Mouse (Mus musculus): ENCODE data around the gene Prkg1. TPM values are rescaled to one million over a fixed set of nuclear protein-coding genes. Genes with fewer than 3 reads are reported as not detected.

Prkg1 gene
- polyA plus RNA-seq, 1 experiment from 2014 or later = 3.2 TPM

DNA sequence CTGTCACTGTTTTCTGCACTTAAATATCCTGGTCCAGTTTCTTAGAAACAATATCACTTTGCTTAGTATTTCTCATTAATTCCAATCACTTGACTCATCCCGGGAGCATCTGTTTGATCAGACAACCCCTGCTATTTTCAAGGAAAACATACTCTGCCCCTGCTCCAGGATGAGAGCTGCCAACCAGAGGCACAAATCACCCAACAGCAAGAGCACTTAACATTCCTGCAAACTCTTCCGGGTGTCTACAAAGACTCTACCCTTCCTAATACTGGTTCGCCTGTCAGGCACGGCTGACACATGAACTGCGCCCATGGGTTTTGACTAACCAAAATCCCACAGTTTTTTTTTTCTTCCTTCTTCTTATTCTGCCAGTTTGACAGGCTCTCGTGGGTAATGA, 65.9 kb downstream of the Prkg1 start:
- ATAC-seq = no peak
- H3K27ac ChIP-seq (ENCODE audit: low read length) = no peak overlapping the region
- no peaks in the 10 kb centered on the region for H3K36me3 ChIP-seq (ENCODE audit: control insufficient read depth, insufficient read depth)
- H3K4me3 ChIP-seq (replicated peaks; ENCODE audit: low read length) = no peak overlapping the region
- 83% methylated on average over 6 of the region's 6 CpGs for WGBS
- H3K27me3 ChIP-seq (replicated peaks; ENCODE audit: control insufficient read depth, insufficient read depth, low read length) = no peaks in the 10 kb centered on the region
- H3K4me2 ChIP-seq (ENCODE audit: low read length) = no peak overlapping the region
- H3K4me1 ChIP-seq (replicated peaks; ENCODE audit: control insufficient read depth, insufficient read depth, low read length) = no peaks in the 10 kb centered on the region
- no peaks in the 10 kb centered on the region for H3K9me3 ChIP-seq (ENCODE audit: control insufficient read depth, low read length)
- H3K9ac ChIP-seq (replicated peaks; ENCODE audit: low read depth, low read length) = no peak overlapping the region

DNA sequence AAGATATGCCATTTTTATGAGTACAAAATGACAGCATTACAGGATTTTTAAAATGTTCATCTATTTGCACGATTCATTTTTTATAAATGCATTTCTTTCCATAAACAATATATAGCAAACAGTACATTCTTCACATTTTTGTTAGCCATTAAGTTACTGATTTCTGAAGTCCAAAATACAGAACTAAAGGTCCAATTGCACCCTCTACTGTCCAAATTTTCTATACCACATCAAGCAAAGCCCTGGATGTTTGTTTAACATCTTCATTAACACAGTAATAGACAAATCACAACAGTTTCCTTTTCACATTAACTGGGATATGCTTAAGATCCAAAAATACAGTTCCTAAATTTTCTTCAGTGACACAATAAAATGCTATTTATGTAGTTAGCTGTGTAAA, 84.0 kb downstream of the Prkg1 start:
- no peak overlapping the region for H3K9ac ChIP-seq (replicated peaks; ENCODE audit: low read depth, low read length)
- 39% methylated on average over 1 of the region's 1 CpGs for WGBS
- no peaks in the 10 kb centered on the region for H3K9me3 ChIP-seq (ENCODE audit: control insufficient read depth, low read length)
- H3K4me1 ChIP-seq (replicated peaks; ENCODE audit: control insufficient read depth, insufficient read depth, low read length) = no peaks in the 10 kb centered on the region
- H3K4me2 ChIP-seq (ENCODE audit: low read length) = no peak overlapping the region
- no peaks in the 10 kb centered on the region for H3K36me3 ChIP-seq (ENCODE audit: control insufficient read depth, insufficient read depth)
- no peak overlapping the region for H3K27ac ChIP-seq (ENCODE audit: low read length)
- no peak for ATAC-seq
- no peak overlapping the region for H3K4me3 ChIP-seq (replicated peaks; ENCODE audit: low read length)
- H3K27me3 ChIP-seq (replicated peaks; ENCODE audit: control insufficient read depth, insufficient read depth, low read length) = no peaks in the 10 kb centered on the region

DNA sequence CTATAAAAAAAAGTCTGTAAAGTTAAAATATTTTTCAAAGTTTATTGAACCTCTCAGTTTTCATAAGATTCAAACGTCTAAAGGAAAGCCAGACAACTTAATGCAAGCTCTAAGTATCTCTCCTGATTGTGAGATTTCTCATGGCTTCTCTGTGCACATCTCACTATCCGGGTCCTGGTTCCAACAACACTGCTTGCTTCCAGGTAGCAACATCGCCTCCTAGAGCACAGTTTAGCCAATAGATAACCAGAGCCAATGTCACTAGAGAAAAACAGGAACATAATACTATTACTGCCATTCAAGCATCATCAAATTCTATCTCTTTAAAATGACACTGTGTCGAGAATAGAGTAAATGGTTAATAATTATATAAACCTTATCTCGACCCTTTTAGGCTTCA, 86.5 kb downstream of the Prkg1 start:
- H3K9ac ChIP-seq (replicated peaks; ENCODE audit: low read depth, low read length) = no peak overlapping the region
- H3K27ac ChIP-seq (ENCODE audit: low read length) = no peak overlapping the region
- H3K9me3 ChIP-seq (ENCODE audit: control insufficient read depth, low read length) = no peaks in the 10 kb centered on the region
- no peaks in the 10 kb centered on the region for H3K36me3 ChIP-seq (ENCODE audit: control insufficient read depth, insufficient read depth)
- no peaks in the 10 kb centered on the region for H3K4me1 ChIP-seq (replicated peaks; ENCODE audit: control insufficient read depth, insufficient read depth, low read length)
- H3K4me3 ChIP-seq (replicated peaks; ENCODE audit: low read length) = no peak overlapping the region
- ATAC-seq = no peak
- H3K27me3 ChIP-seq (replicated peaks; ENCODE audit: control insufficient read depth, insufficient read depth, low read length) = no peaks in the 10 kb centered on the region
- H3K4me2 ChIP-seq (ENCODE audit: low read length) = no peak overlapping the region
- WGBS = 45% methylated on average over 5 of the region's 5 CpGs

DNA sequence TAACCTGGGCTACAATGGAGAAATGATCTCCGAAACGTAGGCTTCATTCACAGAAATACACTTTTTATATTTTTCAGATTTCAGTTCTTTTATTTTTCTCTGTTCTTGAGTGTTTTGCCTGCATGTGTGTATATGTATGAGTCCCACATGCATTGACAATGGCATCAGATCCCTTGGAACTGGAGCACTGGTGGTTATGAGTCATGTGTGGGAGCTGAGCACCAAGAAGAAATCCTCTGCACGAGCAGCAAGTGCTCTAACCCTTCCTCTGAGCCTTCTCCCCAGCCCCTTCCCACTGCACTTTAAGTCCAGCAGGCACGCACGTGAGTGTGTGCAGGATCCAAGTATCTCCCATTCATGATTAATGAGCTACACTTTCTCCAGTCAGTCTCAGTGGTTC, 93.1 kb downstream of the Prkg1 start:
- Histone ChIP-seq H3K9ac (replicated peaks; ENCODE audit: low read depth, low read length) (no peak overlapping the region), H3K4me1 (replicated peaks; ENCODE audit: control insufficient read depth, insufficient read depth, low read length) (no peaks in the 10 kb centered on the region), H3K27me3 (replicated peaks; ENCODE audit: control insufficient read depth, insufficient read depth, low read length) (no peaks in the 10 kb centered on the region), H3K36me3 (ENCODE audit: control insufficient read depth, insufficient read depth) (no peaks in the 10 kb centered on the region), H3K27ac (ENCODE audit: low read length) (no peak overlapping the region), H3K4me3 (replicated peaks; ENCODE audit: low read length) (no peak overlapping the region), H3K4me2 (ENCODE audit: low read length) (no peak overlapping the region), H3K9me3 (ENCODE audit: control insufficient read depth, low read length) (no peaks in the 10 kb centered on the region)
- 69% methylated on average over 5 of the region's 5 CpGs for WGBS
- no peak for ATAC-seq

DNA sequence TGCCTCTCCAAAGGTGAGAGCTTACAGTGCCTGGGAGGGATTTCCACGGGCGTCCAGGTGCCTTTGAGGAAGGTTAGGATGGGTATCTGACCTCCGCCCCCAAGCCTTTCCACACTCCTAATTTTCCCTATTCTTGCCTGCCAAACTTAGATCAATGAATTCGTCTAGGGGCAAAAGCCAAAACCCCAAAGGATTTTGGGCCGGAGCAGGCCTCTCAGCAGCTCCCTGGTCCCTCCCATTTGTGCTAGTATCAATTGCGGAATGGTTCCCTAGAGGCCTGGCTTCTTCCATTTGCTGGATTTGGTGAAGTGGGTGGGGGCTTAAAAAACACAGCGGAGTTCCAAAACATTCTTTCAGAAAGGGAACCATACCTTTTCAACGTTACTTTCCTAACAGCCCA, 99.8 kb downstream of the Prkg1 start:
- Histone ChIP-seq H3K36me3 (ENCODE audit: control insufficient read depth, insufficient read depth) (no peaks in the 10 kb centered on the region), H3K27me3 (replicated peaks; ENCODE audit: control insufficient read depth, insufficient read depth, low read length) (no peaks in the 10 kb centered on the region), H3K9ac (replicated peaks; ENCODE audit: low read depth, low read length) (peak overlapping the region; percentile 51), H3K9me3 (ENCODE audit: control insufficient read depth, low read length) (no peaks in the 10 kb centered on the region), H3K4me1 (replicated peaks; ENCODE audit: control insufficient read depth, insufficient read depth, low read length) (peaks cover 11% of the 10 kb centered on the region), H3K4me3 (replicated peaks; ENCODE audit: low read length) (peak overlapping the region; percentile 82), H3K27ac (ENCODE audit: low read length) (no peak overlapping the region), H3K4me2 (ENCODE audit: low read length) (peak overlapping the region; percentile 99)
- WGBS = 11% methylated on average over 8 of the region's 8 CpGs
- ATAC-seq = no peak

DNA sequence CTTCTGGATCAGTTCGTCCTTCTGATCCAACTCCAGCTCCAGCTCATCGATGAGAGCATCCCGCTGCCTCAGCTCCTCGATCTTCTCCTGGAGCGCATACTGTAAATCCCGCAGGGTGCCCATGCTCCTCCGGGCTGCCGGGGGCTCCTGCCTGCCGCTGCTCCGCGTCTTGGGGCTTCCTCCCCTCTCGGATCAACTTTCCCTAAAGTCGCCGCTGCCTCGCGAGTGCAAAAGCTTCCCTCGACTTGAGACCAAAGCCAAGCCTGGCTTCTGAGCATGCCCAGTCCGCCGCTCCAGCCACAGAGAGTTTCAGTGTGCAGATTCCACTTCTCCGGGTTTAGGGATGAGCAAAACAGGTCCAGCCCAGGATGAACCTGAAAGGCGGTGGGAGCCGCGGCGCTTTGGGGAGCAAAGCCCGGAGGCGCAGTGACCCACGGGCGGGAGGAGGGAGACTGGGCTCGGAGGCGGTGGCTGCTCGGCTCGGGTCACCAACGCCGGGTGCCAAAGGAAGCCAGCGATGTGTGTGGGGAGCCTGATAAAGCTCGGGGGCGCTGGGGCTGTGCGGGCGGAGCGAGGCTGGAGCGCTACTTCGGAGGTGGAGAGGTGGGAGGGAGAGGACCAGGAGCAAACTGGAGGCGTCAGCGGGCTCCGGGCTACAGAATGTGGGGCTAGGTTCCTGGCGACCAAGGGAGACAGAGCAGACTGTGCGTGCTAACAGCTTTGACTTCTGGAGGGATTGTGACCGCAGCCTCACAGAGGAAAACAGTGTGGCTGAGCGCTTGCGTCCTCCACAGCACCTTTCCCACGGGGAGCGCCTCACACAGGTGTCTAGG, 100.5 kb downstream of the Prkg1 start:
- peak; percentile 80 for ATAC-seq
- H3K9ac ChIP-seq (replicated peaks; ENCODE audit: low read depth, low read length) = peak overlapping the region; percentile 51
- no peaks in the 10 kb centered on the region for H3K9me3 ChIP-seq (ENCODE audit: control insufficient read depth, low read length)
- H3K27me3 ChIP-seq (replicated peaks; ENCODE audit: control insufficient read depth, insufficient read depth, low read length) = no peaks in the 10 kb centered on the region
- H3K4me3 ChIP-seq (replicated peaks; ENCODE audit: low read length) = peak overlapping the region; percentile 82
- under 1% methylated on average over 52 of the region's 52 CpGs for WGBS
- peaks cover 11% of the 10 kb centered on the region for H3K4me1 ChIP-seq (replicated peaks; ENCODE audit: control insufficient read depth, insufficient read depth, low read length)
- H3K36me3 ChIP-seq (ENCODE audit: control insufficient read depth, insufficient read depth) = no peaks in the 10 kb centered on the region
- H3K27ac ChIP-seq (ENCODE audit: low read length) = peak overlapping the region; percentile 24; the same call in 1 of the 2 replicates
- H3K4me2 ChIP-seq (ENCODE audit: low read length) = peak overlapping the region; percentile 99

DNA sequence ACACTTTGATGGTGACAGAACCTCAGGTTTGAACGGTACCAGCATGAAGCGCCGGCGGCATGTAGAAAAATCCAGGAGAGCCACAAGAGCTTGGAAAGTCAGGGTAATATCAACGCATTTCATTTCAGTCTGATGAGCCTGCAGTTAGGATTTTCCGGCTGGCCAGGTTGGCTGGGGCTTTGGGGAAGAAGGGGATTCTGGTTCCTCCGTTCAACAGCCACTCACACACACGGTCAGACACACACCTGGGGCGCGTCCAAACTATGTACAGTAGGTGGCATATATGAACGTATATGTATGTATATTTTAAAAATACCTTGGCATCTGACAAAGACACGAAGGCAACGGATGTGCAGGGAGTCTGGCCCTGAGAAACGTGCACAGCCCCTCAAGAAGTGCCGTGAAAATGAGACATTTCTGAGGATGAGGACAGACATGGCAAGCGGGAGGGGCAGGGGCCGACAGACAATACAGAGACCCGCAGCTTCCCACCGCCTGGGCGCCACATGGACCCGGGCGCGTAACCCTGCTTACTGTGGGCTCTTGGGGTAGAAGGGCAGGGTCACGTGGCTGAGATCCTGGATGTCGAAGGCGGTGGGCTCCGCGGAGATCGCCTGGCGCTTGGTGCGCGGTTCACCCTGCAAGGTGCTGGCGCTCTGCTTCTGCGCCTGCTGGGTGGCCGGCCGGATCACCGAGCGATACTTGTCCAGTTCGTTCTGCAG, 101.2 kb downstream of the Prkg1 start:
- Histone ChIP-seq H3K36me3 (ENCODE audit: control insufficient read depth, insufficient read depth) (no peaks in the 10 kb centered on the region), H3K4me1 (replicated peaks; ENCODE audit: control insufficient read depth, insufficient read depth, low read length) (peaks cover 16% of the 10 kb centered on the region), H3K4me2 (ENCODE audit: low read length) (peak overlapping the region; percentile 99), H3K27me3 (replicated peaks; ENCODE audit: control insufficient read depth, insufficient read depth, low read length) (no peaks in the 10 kb centered on the region), H3K4me3 (replicated peaks; ENCODE audit: low read length) (peak overlapping the region; percentile 82), H3K9me3 (ENCODE audit: control insufficient read depth, low read length) (no peaks in the 10 kb centered on the region), H3K9ac (replicated peaks; ENCODE audit: low read depth, low read length) (peak overlapping the region; percentile 51), H3K27ac (ENCODE audit: low read length) (peak overlapping the region; percentile 19; the same call in 1 of the 2 replicates)
- peak; percentile 85 for ATAC-seq
- 4% methylated on average over 38 of the region's 39 CpGs for WGBS

DNA sequence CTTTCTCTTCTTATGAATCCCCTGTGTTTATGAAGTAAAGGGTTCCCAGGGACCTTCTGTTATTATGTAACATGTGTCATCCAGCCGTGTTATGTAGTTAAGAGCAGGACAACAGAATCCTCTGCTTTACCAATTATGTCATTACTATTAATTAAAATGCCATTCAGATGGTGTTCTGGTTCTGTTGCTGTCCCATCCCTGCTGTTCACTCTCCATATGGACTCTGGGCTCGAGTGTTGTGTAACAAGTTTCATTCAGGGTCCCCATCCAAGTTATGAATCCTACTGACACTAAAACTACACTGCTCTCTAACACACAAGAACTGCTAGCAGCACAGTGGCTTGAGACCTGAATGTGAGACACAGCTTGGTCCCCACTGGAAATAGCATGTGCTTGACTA, 102.0 kb downstream of the Prkg1 start:
- no peak overlapping the region for H3K9ac ChIP-seq (replicated peaks; ENCODE audit: low read depth, low read length)
- H3K27ac ChIP-seq (ENCODE audit: low read length) = no peak overlapping the region
- no peak overlapping the region for H3K4me3 ChIP-seq (replicated peaks; ENCODE audit: low read length)
- H3K9me3 ChIP-seq (ENCODE audit: control insufficient read depth, low read length) = no peaks in the 10 kb centered on the region
- no peak for ATAC-seq
- H3K36me3 ChIP-seq (ENCODE audit: control insufficient read depth, insufficient read depth) = no peaks in the 10 kb centered on the region
- 45% methylated on average over 2 of the region's 2 CpGs for WGBS
- peaks cover 16% of the 10 kb centered on the region for H3K4me1 ChIP-seq (replicated peaks; ENCODE audit: control insufficient read depth, insufficient read depth, low read length)
- no peaks in the 10 kb centered on the region for H3K27me3 ChIP-seq (replicated peaks; ENCODE audit: control insufficient read depth, insufficient read depth, low read length)
- H3K4me2 ChIP-seq (ENCODE audit: low read length) = peak overlapping the region; percentile 10; the same call in 1 of the 2 replicates

DNA sequence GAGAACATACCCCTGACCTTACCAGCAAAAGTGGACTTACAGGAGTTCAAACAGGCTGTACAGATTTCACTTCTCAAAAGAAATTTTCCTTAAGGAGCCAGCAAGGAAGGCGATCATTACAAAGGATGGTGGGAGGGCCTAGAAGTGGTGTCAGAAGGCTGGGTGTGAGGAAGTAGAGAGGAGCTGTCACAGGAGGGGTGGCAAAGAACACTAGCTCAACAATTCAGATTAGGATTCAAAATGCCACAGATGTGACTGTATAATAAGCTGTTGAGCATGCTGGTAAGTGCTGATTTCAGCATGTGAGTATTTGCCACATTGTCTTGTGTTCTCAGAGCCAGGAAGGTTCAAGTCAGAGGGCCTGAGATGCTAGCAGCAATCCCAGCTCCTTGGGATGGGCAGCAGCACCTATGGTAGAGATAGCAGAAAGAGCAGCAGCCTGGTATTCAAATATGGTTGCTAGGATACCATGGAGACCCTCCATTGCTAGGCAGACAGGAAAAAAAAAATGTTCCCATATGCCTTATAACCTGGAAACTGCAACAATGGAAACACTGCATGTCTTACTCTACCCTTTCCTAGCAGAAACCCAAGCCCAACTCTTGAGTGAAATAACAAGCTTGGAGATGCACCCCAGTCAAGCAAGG, 106.0 kb downstream of the Prkg1 start:
- ATAC-seq = peak; percentile 52; the same call in 1 of the 2 replicates
- Histone ChIP-seq H3K36me3 (ENCODE audit: control insufficient read depth, insufficient read depth) (no peaks in the 10 kb centered on the region), H3K4me1 (replicated peaks; ENCODE audit: control insufficient read depth, insufficient read depth, low read length) (peaks cover 10% of the 10 kb centered on the region), H3K4me2 (ENCODE audit: low read length) (no peak overlapping the region), H3K4me3 (replicated peaks; ENCODE audit: low read length) (no peak overlapping the region), H3K27ac (ENCODE audit: low read length) (no peak overlapping the region), H3K27me3 (replicated peaks; ENCODE audit: control insufficient read depth, insufficient read depth, low read length) (no peaks in the 10 kb centered on the region), H3K9ac (replicated peaks; ENCODE audit: low read depth, low read length) (no peak overlapping the region), H3K9me3 (ENCODE audit: control insufficient read depth, low read length) (no peaks in the 10 kb centered on the region)
- 52% methylated on average over 1 of the region's 1 CpGs for WGBS
